ENCODE assay signal across 10 mouse cellular contexts in the genomic region with DNA sequence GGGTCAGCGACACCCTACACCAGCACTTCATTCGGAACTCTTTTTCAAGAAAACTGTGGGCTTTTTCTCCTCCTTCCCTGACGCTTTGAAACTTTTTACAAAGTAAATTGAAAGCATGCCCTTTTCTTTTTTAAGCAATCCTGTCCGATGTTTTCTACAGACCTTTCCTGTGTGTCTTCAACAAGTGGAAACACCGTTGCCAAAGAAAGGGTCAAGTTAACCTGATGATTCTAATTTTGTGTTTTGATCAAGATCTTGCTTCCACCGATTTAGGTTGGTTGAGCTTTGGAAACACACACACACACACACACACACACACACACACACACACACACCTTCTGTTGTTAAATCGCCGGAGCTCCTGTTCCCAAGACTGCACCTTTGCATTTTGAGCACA. TPM values are rescaled to one million over a fixed set of nuclear protein-coding genes. Genes with fewer than 3 reads are reported as not detected.
A peak's percentile ranks its signal among the peaks of the same experiment; 100 is the strongest.
DNase-seq lines count a peak whose midpoint lies in the region; ATAC-seq lines count a peak whose summit lies in the region.
"Had no signal": no experiment of that assay in that cellular context is flagged by ENCODE, and none has a peak within 500 bp of the region (broad histone marks: within the 10 kb centered on the region; RNA-seq: fewer than 3 reads in every experiment).

No protein-coding gene starts in this region.

- H3K4me1 ChIP-seq in heart, embryonic 16.5 days (ENCODE audit: control insufficient read depth, insufficient read depth, low read length), result 0 out of 2 replicates have a peak, but pooled peaks cover 3% of the 10 kb centered on the region
- H3K4me1 ChIP-seq in embryonic facial prominence, embryonic 12.5 days, result peaks cover 19% of the 10 kb centered on the region; the same call in 1 of the 2 replicates
- peaks cover 31% of the 10 kb centered on the region for H3K4me1 ChIP-seq in hindbrain, embryonic 14.5 days (replicated peaks; ENCODE audit: control insufficient read depth, insufficient read depth, low read length)
- peaks cover 35% of the 10 kb centered on the region for H3K4me1 ChIP-seq in midbrain, embryonic 12.5 days

- H3K4me2 ChIP-seq in heart, embryonic 16.5 days (ENCODE audit: low read depth, low read length), result peak overlapping the region; percentile 98
- peak overlapping the region; percentile 99 for H3K4me2 ChIP-seq in embryonic facial prominence, embryonic 12.5 days (replicated peaks)
- H3K4me2 ChIP-seq in hindbrain, embryonic 14.5 days (replicated peaks), result peak overlapping the region; percentile 95
- peak overlapping the region; percentile 98 for H3K4me2 ChIP-seq in midbrain, embryonic 12.5 days (replicated peaks)

- ATAC-seq in heart, embryonic 16.5 days (replicated peaks; ENCODE audit: extremely low read depth, insufficient read depth, low FRiP score), result no peak
- no peak for ATAC-seq in embryonic facial prominence, embryonic 12.5 days (ENCODE audit: insufficient number of reproducible peaks, insufficient read depth, low FRiP score, low TSS enrichment)
- no peak for ATAC-seq in hindbrain, embryonic 14.5 days (ENCODE audit: low FRiP score)
- no peak for ATAC-seq in midbrain, embryonic 12.5 days (ENCODE audit: low FRiP score, low read depth)

- H3K9me3 ChIP-seq in heart, embryonic 16.5 days (replicated peaks; ENCODE audit: control insufficient read depth, low read length), result no peaks in the 10 kb centered on the region
- H3K9me3 ChIP-seq in embryonic facial prominence, embryonic 12.5 days, result no peaks in the 10 kb centered on the region
- H3K9me3 ChIP-seq in hindbrain, embryonic 14.5 days (ENCODE audit: control insufficient read depth, low read length), result no peaks in the 10 kb centered on the region
- no peaks in the 10 kb centered on the region for H3K9me3 ChIP-seq in midbrain, embryonic 12.5 days

- no peak overlapping the region for H3K9ac ChIP-seq in heart, embryonic 16.5 days (ENCODE audit: low read length)
- H3K9ac ChIP-seq in embryonic facial prominence, embryonic 12.5 days, result no peak overlapping the region
- peak overlapping the region; percentile 67 for H3K9ac ChIP-seq in hindbrain, embryonic 14.5 days
- peak overlapping the region; percentile 59; the same call in 1 of the 2 replicates for H3K9ac ChIP-seq in midbrain, embryonic 12.5 days (replicated peaks)

- intact Hi-C loops in heart, postnatal 25 days (cut with DNase I), result no loop called here

- H3K27me3 ChIP-seq in heart, embryonic 16.5 days (ENCODE audit: control insufficient read depth, insufficient read depth, low read length), result peaks cover 58% of the 10 kb centered on the region
- peaks cover 84% of the 10 kb centered on the region for H3K27me3 ChIP-seq in embryonic facial prominence, embryonic 12.5 days
- H3K27me3 ChIP-seq in hindbrain, embryonic 14.5 days (ENCODE audit: control insufficient read depth, insufficient read depth, low read length), result peaks cover 56% of the 10 kb centered on the region
- peaks cover 78% of the 10 kb centered on the region for H3K27me3 ChIP-seq in midbrain, embryonic 12.5 days

- peak overlapping the region; percentile 63 for H3K4me3 ChIP-seq in heart, embryonic 16.5 days (ENCODE audit: low read length)
- H3K4me3 ChIP-seq in embryonic facial prominence, embryonic 12.5 days, result peak overlapping the region; percentile 62
- peak overlapping the region; percentile 56 for H3K4me3 ChIP-seq in hindbrain, embryonic 14.5 days (replicated peaks; ENCODE audit: low read length)
- peak overlapping the region; percentile 64 for H3K4me3 ChIP-seq in midbrain, embryonic 12.5 days
- H3K4me3 ChIP-seq: myocyte had no signal

- H3K36me3 ChIP-seq in heart, embryonic 16.5 days (ENCODE audit: control insufficient read depth, insufficient read depth), result no peaks in the 10 kb centered on the region
- H3K36me3 ChIP-seq in embryonic facial prominence, embryonic 12.5 days, result no peaks in the 10 kb centered on the region
- no peaks in the 10 kb centered on the region for H3K36me3 ChIP-seq in hindbrain, embryonic 14.5 days (replicated peaks; ENCODE audit: control insufficient read depth, insufficient read depth)
- H3K36me3 ChIP-seq in midbrain, embryonic 12.5 days, result no peaks in the 10 kb centered on the region

- DNase-seq in heart, postnatal 25 days (ENCODE audit: low spot score), result no peak
- DNase-seq in hindbrain, embryonic 14.5 days (ENCODE audit: low spot score), result no peak
- DNase-seq in adrenal gland, postnatal 36 days, result no peak
- DNase-seq in Muller cell, postnatal 12 days (ENCODE audit: inconsistent ontology term), result no peak
- no peak for DNase-seq in left cerebral cortex, adult 11 months (ENCODE audit: low spot score)

- WGBS in heart, embryonic 16.5 days, result 21% methylated on average over 8 of the region's 8 CpGs
- WGBS in embryonic facial prominence, embryonic 12.5 days, result 7% methylated on average over 8 of the region's 8 CpGs
- 13% methylated on average over 8 of the region's 8 CpGs for WGBS in hindbrain, embryonic 14.5 days
- WGBS in midbrain, embryonic 12.5 days, result 9% methylated on average over 8 of the region's 8 CpGs

- no peak overlapping the region for H3K27ac ChIP-seq in heart, embryonic 16.5 days (ENCODE audit: low read length)
- H3K27ac ChIP-seq in embryonic facial prominence, embryonic 12.5 days, result no peak overlapping the region; the same call in 1 of the 2 replicates
- no peak overlapping the region for H3K27ac ChIP-seq in hindbrain, embryonic 14.5 days
- H3K27ac ChIP-seq in midbrain, embryonic 12.5 days (replicated peaks), result no peak overlapping the region

RNA-seq across cellular contexts. Expression of a gene that starts 0.6 kb away (rescaled TPM):
- 6.2 and 7.4 TPM in 2 replicates for polyA plus RNA-seq in heart, embryonic 16.5 days (2015; fragmentation: Nextera tagmentation; extraction: Ambion mirVana)
- 1 to 10 TPM; 1.6 to 1.7 TPM for total RNA-seq in heart, postnatal 25 days (2021)
- 18.6 and 20.6 TPM in 2 replicates for polyA plus RNA-seq in embryonic facial prominence, embryonic 12.5 days (2016; fragmentation: Nextera tagmentation; extraction: Ambion mirVana)
- 8.0 and 11.4 TPM in 2 replicates for polyA plus RNA-seq in hindbrain, embryonic 14.5 days (2014; fragmentation: Nextera tagmentation; extraction: Ambion mirVana)
- polyA plus RNA-seq in midbrain, embryonic 12.5 days (2016; fragmentation: Nextera tagmentation; extraction: Ambion mirVana), result 2.0 and 4.4 TPM in 2 replicates
- 10 to 100 TPM; 12.8 to 13.4 TPM for total RNA-seq in adrenal gland, postnatal 36 days (2021)
- polyA plus RNA-seq: myocyte had no signal

RNA-seq across cellular contexts. Expression of a gene that starts 18.1 kb away (rescaled TPM):
- 0.17 and 0.20 TPM in 2 replicates for polyA plus RNA-seq in heart, embryonic 16.5 days (2015; fragmentation: Nextera tagmentation; extraction: Ambion mirVana)
- under 1 TPM; 0.26 to 0.36 TPM for total RNA-seq in heart, postnatal 25 days (2021)
- not detected in 2 replicates for polyA plus RNA-seq in embryonic facial prominence, embryonic 12.5 days (2016; fragmentation: Nextera tagmentation; extraction: Ambion mirVana)
- 0.08 TPM in 1 of 2 replicates, not detected in the other for polyA plus RNA-seq in hindbrain, embryonic 14.5 days (2014; fragmentation: Nextera tagmentation; extraction: Ambion mirVana)
- not detected in 2 replicates for polyA plus RNA-seq in midbrain, embryonic 12.5 days (2016; fragmentation: Nextera tagmentation; extraction: Ambion mirVana)
- total RNA-seq in adrenal gland, postnatal 36 days (2021), result not detected
- total RNA-seq: layer of hippocampus, adult 18-20 months had no signal
- polyA plus RNA-seq: myocyte had no signal

RNA-seq across cellular contexts. Expression of a gene that starts 31.0 kb away (rescaled TPM):
- 0.03 TPM in 1 of 2 replicates, not detected in the other for polyA plus RNA-seq in heart, embryonic 16.5 days (2015; fragmentation: Nextera tagmentation; extraction: Ambion mirVana)
- not detected for total RNA-seq in heart, postnatal 25 days (2021)
- 0.05 and 0.09 TPM in 2 replicates for polyA plus RNA-seq in embryonic facial prominence, embryonic 12.5 days (2016; fragmentation: Nextera tagmentation; extraction: Ambion mirVana)
- polyA plus RNA-seq in hindbrain, embryonic 14.5 days (2014; fragmentation: Nextera tagmentation; extraction: Ambion mirVana), result not detected in 2 replicates
- 0.07 and 0.09 TPM in 2 replicates for polyA plus RNA-seq in midbrain, embryonic 12.5 days (2016; fragmentation: Nextera tagmentation; extraction: Ambion mirVana)
- not detected for total RNA-seq in adrenal gland, postnatal 36 days (2021)

RNA-seq across cellular contexts. Expression of a gene that starts 55.8 kb away (rescaled TPM):
- polyA plus RNA-seq in heart, embryonic 16.5 days (2015; fragmentation: Nextera tagmentation; extraction: Ambion mirVana), result 0.04 TPM in 1 of 2 replicates, not detected in the other
- total RNA-seq in heart, postnatal 25 days (2021), result not detected
- 0.43 and 0.59 TPM in 2 replicates for polyA plus RNA-seq in embryonic facial prominence, embryonic 12.5 days (2016; fragmentation: Nextera tagmentation; extraction: Ambion mirVana)
- 0.78 and 0.85 TPM in 2 replicates for polyA plus RNA-seq in hindbrain, embryonic 14.5 days (2014; fragmentation: Nextera tagmentation; extraction: Ambion mirVana)
- 0.15 and 0.20 TPM in 2 replicates for polyA plus RNA-seq in midbrain, embryonic 12.5 days (2016; fragmentation: Nextera tagmentation; extraction: Ambion mirVana)
- not detected for total RNA-seq in adrenal gland, postnatal 36 days (2021)
- polyA plus RNA-seq: myocyte had no signal

Comparison
In these comparisons a context has a peak if more than half of its experiments do, and no peak if none do; other contexts are left out.
1. H3K9ac ChIP-seq: peak in hindbrain, embryonic 14.5 days (single experiment) and midbrain, embryonic 12.5 days (single experiment); none in heart, embryonic 16.5 days (single experiment) and embryonic facial prominence, embryonic 12.5 days (single experiment).
2. Peak in every context shown above with its lines, with median percentiles within 50 percentile points of each other: H3K4me2 ChIP-seq and H3K4me3 ChIP-seq.